Mouse (Mus musculus) urinary bladder, adult 18-20 months (tissue): ENCODE measurements at regions not wholly inside any gene's neighbourhood (a gene's known extent, or its start where the extent isn't known, plus 50 kb on each side); places are given as distances from the start of the nearest gene placed in this dataset.
A peak's percentile ranks its signal among the peaks of the same experiment; 100 is the strongest.

Experiments
- DNase-seq, 2 experiments: peaks; one replicate each; pipeline ENCODE4 v3.0.0; 2022; ENCODE audit warnings: low spot score in 2 of 2, mixed read lengths in 2 of 2

DNA sequence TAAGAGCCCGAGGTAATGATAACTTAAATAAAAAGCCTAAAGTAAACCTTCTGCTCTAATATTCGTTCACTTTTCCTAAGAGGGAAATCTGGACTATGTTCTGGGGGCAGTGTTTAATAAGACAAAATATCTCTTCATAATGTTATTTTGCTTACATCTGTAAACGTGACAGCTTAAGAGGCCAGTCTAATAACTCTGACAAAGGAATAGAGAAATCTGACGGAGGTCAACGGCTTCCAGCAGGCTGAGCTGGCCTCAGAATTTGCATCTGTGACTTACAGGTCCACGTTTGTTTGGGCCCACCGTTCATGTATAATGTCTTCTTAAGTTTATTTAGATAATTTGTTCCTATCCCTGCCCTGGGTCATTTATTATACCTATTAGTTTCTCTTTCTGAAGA is 99.6 kb upstream of the Fam241a start:
- no peak for DNase-seq

DNA sequence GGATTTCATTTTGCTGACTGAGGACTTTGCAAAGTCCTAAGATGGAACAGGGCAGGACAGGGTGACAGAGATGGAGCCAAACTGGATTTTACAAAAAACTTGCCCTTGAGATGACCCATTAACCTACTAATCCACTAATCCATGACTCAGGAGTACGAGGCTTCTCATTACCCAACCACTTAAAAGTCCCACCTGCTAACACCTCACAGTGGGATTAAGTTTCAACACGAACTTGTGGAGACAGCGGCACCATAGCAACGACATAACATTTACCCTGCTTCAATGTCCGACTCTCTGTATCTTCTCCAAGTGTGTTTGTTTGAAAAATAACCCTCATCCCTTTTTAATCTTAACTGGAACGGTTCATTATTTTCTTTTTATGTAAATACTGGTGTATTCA is 91.5 kb upstream of the Fam241a start:
- DNase-seq: no peak

DNA sequence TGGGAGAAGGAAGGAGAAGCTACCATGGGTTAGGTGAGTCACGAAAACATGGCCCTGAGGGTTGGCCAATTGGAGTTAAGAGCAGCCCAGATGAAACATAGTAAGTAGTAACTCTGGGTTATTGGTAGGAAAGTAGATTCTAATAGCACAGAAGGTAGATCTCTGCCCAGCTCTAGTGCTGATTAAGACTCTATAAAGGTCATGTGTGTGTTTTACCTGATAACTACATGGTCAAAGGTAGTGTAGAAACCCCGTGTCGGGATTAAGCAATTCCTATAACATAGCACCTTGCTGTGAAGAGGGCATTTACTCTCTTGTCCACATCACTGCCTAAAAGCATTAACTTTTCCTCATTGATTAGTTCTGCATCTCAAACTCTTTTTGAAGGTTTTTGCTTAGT is 89.0 kb upstream of the Fam241a start:
- DNase-seq: no peak

DNA sequence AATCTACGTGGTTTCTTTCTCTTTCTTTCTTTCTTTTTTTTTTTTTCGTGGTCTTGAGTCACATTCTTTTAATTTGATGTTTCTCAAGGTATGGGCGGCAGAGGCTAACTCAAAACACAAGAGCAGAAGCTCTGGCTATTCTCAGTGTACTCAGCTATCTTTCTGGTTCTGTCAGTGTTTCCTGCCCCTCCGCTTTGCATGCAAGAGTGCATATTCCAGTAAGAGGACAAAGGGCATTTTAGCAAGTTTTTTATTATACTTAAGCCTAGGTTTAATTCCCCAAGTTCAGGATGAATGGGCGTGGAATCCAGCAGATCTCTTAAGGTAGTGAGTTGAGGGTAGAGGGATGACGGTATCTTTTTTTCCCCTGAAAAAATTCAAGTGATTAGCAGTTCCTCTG is 81.1 kb upstream of the Fam241a start:
- no peak for DNase-seq

DNA sequence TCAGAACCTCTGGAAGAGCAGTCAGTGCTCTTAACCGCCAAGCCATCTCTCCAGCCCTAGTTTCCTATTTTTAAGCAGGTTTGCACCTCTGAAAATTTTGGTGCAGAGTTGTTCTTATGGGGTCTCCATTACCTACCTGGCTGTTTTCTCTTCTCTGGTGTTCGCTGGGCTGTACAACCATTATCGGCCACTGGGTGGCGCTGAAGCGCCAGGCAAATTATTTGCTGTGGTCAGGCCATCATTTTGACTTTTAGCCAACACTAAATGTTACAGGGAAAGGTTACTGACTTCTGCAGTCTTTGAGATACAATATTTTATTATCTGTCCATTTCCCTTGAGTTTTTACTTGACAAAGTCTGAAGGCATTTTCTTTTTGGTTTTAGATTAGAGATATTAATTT is 74.8 kb upstream of the Fam241a start:
- DNase-seq: peak in 1 of 2 experiments; percentile 33

DNA sequence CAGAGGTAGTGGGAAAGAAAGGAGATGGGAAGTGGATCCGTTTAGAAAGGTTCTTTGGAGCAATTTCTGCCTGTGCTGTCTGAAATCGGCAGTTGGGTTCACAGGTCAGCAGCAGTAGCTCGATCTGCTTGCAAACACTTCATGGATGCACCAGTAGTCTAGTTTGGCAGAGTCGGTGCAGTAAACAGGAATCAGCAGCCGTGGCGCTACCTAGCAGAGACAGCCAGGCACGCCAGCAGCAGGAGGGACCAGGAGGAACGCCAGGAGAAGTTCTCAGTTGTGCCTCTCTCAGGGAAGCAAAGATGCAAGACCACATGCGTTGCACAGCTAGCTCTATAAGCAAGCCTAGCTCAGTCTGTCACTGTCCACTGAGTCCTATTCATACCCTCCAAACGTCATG is 71.0 kb upstream of the Fam241a start:
- no peak for DNase-seq

DNA sequence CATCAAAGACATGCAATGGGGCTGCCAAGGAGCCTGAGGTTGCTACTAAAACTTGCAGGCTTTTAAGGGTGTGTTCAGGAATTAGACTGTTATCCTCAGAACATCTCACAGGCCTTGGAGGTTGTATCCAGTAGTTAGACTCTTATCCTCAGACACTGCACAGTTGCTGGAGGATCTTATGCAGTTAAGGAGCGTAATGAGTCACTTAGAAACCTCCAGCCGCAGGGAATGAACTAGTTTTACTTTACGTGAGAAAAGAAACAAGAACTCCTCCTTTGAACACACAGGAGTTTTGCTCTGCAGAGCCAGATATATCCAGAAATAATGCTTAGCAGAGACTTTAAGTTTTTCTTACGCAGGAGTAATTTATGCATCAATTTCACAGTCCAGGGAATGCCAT is 70.1 kb upstream of the Fam241a start:
- DNase-seq: no peak

DNA sequence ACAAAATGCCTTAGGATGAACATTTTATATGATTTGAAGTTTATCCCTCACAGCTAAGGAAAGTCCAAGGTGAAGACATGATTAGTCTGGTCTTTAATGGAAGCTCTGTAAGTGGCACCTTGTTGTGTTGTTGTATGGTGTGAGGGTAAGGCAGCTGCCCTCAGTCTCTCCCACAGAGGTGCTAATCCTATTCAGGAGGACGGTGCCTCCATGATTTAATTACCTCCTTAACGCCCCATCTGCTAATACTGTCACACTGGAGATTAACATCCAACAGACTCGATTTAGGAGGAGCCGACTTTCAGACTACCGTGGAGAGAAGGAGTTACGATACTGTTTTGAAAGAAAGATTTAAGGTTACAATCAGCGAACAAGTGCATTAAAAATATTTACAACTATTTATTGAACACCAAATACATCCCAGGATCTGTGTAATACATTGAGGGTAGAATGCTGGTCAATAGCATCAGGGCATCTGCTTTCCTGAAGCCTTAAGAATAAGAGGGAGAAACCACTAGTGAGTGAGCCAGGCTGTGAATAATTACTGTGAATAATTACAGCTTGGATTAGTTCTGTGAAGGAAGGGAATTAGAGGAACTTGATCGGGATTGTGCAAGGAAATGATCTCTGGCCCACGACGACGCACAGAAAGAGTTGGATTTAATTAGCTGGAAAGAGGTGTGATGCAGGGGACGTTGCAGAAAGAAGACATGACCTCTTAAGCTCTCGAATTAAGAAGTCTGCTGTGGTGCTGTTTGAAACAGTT is 63.0 kb upstream of the Fam241a start:
- no peak for DNase-seq

DNA sequence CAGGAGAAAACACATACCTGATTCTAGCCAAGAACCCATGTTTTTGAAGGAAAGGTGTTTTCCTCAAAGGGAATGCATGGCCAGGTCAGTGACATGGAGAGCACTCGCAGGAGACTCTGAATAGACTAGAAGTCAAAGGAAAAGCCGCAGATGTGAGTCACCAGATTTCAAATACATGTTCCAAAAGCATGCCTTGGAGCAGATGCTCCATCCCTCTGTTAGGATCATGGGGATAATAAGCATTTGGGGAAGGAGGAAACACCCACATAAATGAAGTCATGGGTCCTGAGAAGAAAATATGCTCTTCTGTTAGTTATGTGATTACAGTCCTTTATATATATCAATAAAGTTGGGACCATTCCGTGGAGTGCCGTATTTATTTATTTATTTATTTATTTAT is 58.7 kb upstream of the Fam241a start:
- DNase-seq: no peak

DNA sequence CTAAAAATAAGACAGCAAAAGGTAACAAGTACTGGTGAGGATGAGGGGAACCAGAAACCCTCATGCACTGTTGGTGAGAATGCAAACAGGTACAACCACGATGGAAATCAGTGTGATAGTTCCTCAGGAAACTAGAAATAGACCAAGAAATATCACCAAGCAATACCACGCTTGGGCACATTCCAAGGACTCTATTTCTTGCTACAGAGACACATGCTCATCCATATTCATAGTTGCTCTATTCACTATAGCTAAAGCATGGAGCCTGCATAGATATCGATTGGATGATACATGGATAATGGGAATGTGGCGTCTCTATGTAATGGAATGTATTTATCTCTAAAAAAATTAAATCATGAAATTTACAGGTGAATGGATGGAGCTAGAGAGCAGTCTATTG is 57.5 kb upstream of the Fam241a start:
- no peak for DNase-seq

DNA sequence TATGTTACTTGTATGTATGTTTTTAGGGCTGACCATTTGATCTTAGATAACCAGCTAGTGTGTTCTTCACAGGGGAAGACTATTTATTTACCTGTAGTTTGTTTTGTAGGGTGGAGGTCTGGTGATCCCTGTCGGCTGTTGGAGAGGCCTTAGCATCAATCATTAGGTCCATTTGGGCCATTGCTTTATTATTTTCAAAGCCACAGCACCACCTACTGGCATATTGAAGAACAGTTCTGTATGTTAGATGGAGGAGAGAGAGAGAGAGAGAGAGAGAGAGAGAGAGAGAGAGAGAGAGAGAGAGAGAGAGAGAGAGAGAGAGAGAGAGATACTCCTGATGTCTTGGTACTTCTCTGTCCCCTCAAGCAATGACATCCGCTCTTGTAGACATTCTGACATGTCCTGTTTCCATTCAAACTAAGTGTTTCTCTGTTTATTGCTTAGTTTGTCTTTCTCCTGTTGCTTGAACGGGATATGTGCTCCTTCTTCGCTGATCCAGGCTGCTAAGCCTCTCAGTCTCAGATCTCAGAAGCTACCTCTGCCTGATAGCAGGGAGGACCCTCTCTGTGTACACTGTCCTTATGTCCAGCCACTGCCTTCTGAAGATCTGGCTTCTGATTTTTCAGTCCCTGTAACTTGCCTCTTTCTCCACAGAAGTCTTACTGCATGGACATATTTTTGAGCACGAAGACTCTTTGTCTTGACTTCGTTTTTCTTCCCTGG is 52.9 kb upstream of the Fam241a start:
- DNase-seq: no peak

DNA sequence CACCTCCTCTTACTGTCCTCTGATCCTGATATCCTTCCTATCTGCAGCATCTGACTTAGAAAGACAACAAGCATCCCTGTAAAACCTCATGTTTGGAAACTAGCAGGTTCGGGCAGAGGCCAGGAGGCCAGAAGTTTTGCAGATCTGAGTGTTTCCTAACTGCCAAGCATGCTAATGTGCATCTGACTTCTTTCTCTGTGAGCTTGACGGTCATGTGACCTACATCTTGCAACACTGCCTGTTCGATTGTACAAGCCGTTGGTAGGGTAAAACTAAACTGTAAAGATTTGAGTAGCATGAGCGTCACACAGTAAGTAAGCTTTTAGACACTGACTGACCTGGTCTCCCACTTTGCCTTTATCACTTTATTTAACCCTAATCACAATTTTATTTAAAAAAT is 52.2 kb upstream of the Fam241a start:
- DNase-seq: no peak
